Mouse (Mus musculus): ENCODE measurements around the gene Gpatch3. TPM values are rescaled to one million over a fixed set of nuclear protein-coding genes. Genes with fewer than 3 reads are reported as not detected.

The Gpatch3 gene
- polyA plus RNA-seq, 1 experiment = 7.9 TPM

GRCm38 (mm10) chr4:133563123-133563571, 11.4 kb upstream of the Gpatch3 start:
- H3K4me3 ChIP-seq (ENCODE audit: control insufficient read depth, insufficient read depth, low read length) = no peak overlapping the region
- WGBS = 18% methylated on average over 11 of the region's 11 CpGs
- no peak overlapping the region for H3K27ac ChIP-seq (ENCODE audit: control insufficient read depth, insufficient read depth, low read length)
- H3K4me1 ChIP-seq (replicated peaks; ENCODE audit: control insufficient read depth, insufficient read depth, low read length) = peaks cover 8% of the 10 kb centered on the region
- no peak for TF ChIP-seq CTCF (IDR thresholded peaks at IDR 0.05; ENCODE audit: borderline replicate concordance, control insufficient read depth, extremely low read depth, insufficient read depth, low read length, poor library complexity)
- no peak for TF ChIP-seq POLR2A (IDR thresholded peaks at IDR 0.05; ENCODE audit: control insufficient read depth, extremely low read depth, insufficient read depth, low read length, poor library complexity)
- DNase-seq = no peak
- no peaks in the 10 kb centered on the region for H3K36me3 ChIP-seq (ENCODE audit: control insufficient read depth, insufficient read depth, low read length)
- H3K27me3 ChIP-seq (ENCODE audit: control insufficient read depth, insufficient read depth, low read length) = no peaks in the 10 kb centered on the region

GRCm38 (mm10) chr4:133567251-133567650, 7.3 kb upstream of the Gpatch3 start:
- H3K4me1 ChIP-seq (replicated peaks; ENCODE audit: control insufficient read depth, insufficient read depth, low read length) = peaks cover 8% of the 10 kb centered on the region
- DNase-seq = no peak
- H3K27ac ChIP-seq (ENCODE audit: control insufficient read depth, insufficient read depth, low read length) = no peak overlapping the region
- no peaks in the 10 kb centered on the region for H3K27me3 ChIP-seq (ENCODE audit: control insufficient read depth, insufficient read depth, low read length)
- no peaks in the 10 kb centered on the region for H3K36me3 ChIP-seq (ENCODE audit: control insufficient read depth, insufficient read depth, low read length)
- no peak overlapping the region for H3K4me3 ChIP-seq (ENCODE audit: control insufficient read depth, insufficient read depth, low read length)
- WGBS = 48% methylated on average over 8 of the region's 8 CpGs
- TF ChIP-seq CTCF (IDR thresholded peaks at IDR 0.05; ENCODE audit: borderline replicate concordance, control insufficient read depth, extremely low read depth, insufficient read depth, low read length, poor library complexity) (no peak), POLR2A (IDR thresholded peaks at IDR 0.05; ENCODE audit: control insufficient read depth, extremely low read depth, insufficient read depth, low read length, poor library complexity) (no peak)

GRCm38 (mm10) chr4:133569291-133570065, 5.1 kb upstream of the Gpatch3 start:
- TF ChIP-seq POLR2A (IDR thresholded peaks at IDR 0.05; ENCODE audit: control insufficient read depth, extremely low read depth, insufficient read depth, low read length, poor library complexity) (no peak), CTCF (IDR thresholded peaks at IDR 0.05; ENCODE audit: borderline replicate concordance, control insufficient read depth, extremely low read depth, insufficient read depth, low read length, poor library complexity) (no peak)
- Histone ChIP-seq H3K36me3 (ENCODE audit: control insufficient read depth, insufficient read depth, low read length) (no peaks in the 10 kb centered on the region), H3K4me1 (replicated peaks; ENCODE audit: control insufficient read depth, insufficient read depth, low read length) (peaks cover 6% of the 10 kb centered on the region), H3K27me3 (ENCODE audit: control insufficient read depth, insufficient read depth, low read length) (no peaks in the 10 kb centered on the region), H3K27ac (ENCODE audit: control insufficient read depth, insufficient read depth, low read length) (no peak overlapping the region), H3K4me3 (ENCODE audit: control insufficient read depth, insufficient read depth, low read length) (no peak overlapping the region)
- WGBS = 89% methylated on average over 10 of the region's 10 CpGs
- DNase-seq = no peak

- H3K27ac ChIP-seq (ENCODE audit: control insufficient read depth, insufficient read depth, low read length) = no peak overlapping the region
- WGBS = 59% methylated on average over 10 of the region's 10 CpGs
Measured at GRCm38 (mm10) chr4:133570066-133570466, 4.5 kb upstream of the Gpatch3 start.

GRCm38 (mm10) chr4:133574843-133575202, 278 bp downstream of the Gpatch3 start:
- H3K36me3 ChIP-seq (ENCODE audit: control insufficient read depth, insufficient read depth, low read length) = no peaks in the 10 kb centered on the region
- WGBS = 2% methylated on average over 41 of the region's 41 CpGs
- peaks cover 12% of the 10 kb centered on the region for H3K4me1 ChIP-seq (replicated peaks; ENCODE audit: control insufficient read depth, insufficient read depth, low read length)
- TF ChIP-seq CTCF (IDR thresholded peaks at IDR 0.05; ENCODE audit: borderline replicate concordance, control insufficient read depth, extremely low read depth, insufficient read depth, low read length, poor library complexity) (no peak), POLR2A (IDR thresholded peaks at IDR 0.05; ENCODE audit: control insufficient read depth, extremely low read depth, insufficient read depth, low read length, poor library complexity) (no peak)
- H3K27ac ChIP-seq (ENCODE audit: control insufficient read depth, insufficient read depth, low read length) = no peak overlapping the region
- no peaks in the 10 kb centered on the region for H3K27me3 ChIP-seq (ENCODE audit: control insufficient read depth, insufficient read depth, low read length)
- DNase-seq = no peak
- H3K4me3 ChIP-seq (ENCODE audit: control insufficient read depth, insufficient read depth, low read length) = peak overlapping the region; percentile 54

More at GRCm38 (mm10) chr4:133570066-133570466, 4.5 kb upstream of the Gpatch3 start:
- no peaks in the 10 kb centered on the region for H3K36me3 ChIP-seq (ENCODE audit: control insufficient read depth, insufficient read depth, low read length)
- H3K27me3 ChIP-seq (ENCODE audit: control insufficient read depth, insufficient read depth, low read length) = no peaks in the 10 kb centered on the region
- peaks cover 8% of the 10 kb centered on the region for H3K4me1 ChIP-seq (replicated peaks; ENCODE audit: control insufficient read depth, insufficient read depth, low read length)
- TF ChIP-seq CTCF (IDR thresholded peaks at IDR 0.05; ENCODE audit: borderline replicate concordance, control insufficient read depth, extremely low read depth, insufficient read depth, low read length, poor library complexity) (no peak), POLR2A (IDR thresholded peaks at IDR 0.05; ENCODE audit: control insufficient read depth, extremely low read depth, insufficient read depth, low read length, poor library complexity) (no peak)
- H3K4me3 ChIP-seq (ENCODE audit: control insufficient read depth, insufficient read depth, low read length) = no peak overlapping the region
- DNase-seq = no peak

- H3K4me1 ChIP-seq (replicated peaks; ENCODE audit: control insufficient read depth, insufficient read depth, low read length) = peaks cover 12% of the 10 kb centered on the region
- no peak for TF ChIP-seq CTCF (IDR thresholded peaks at IDR 0.05; ENCODE audit: borderline replicate concordance, control insufficient read depth, extremely low read depth, insufficient read depth, low read length, poor library complexity)
- no peak for TF ChIP-seq POLR2A (IDR thresholded peaks at IDR 0.05; ENCODE audit: control insufficient read depth, extremely low read depth, insufficient read depth, low read length, poor library complexity)
- 94% methylated on average over 12 of the region's 12 CpGs for WGBS
- no peak overlapping the region for H3K27ac ChIP-seq (ENCODE audit: control insufficient read depth, insufficient read depth, low read length)
- no peaks in the 10 kb centered on the region for H3K27me3 ChIP-seq (ENCODE audit: control insufficient read depth, insufficient read depth, low read length)
- DNase-seq = no peak
- no peak overlapping the region for H3K4me3 ChIP-seq (ENCODE audit: control insufficient read depth, insufficient read depth, low read length)
- H3K36me3 ChIP-seq (ENCODE audit: control insufficient read depth, insufficient read depth, low read length) = no peaks in the 10 kb centered on the region; the same call in 1 of the 2 replicates
Measured at GRCm38 (mm10) chr4:133577983-133578382, 3.4 kb downstream of the Gpatch3 start.
